Mouse (Mus musculus): ENCODE results near the gene Snx1.
A peak's percentile ranks its signal among the peaks of the same experiment; 100 is the strongest.

Gene Snx1

GRCm38 (mm10) chr9:66127193-66127546, 783 bp upstream of the Snx1 start:
- DNase-seq (ENCODE audit: low spot score) = no peak

- DNase-seq (ENCODE audit: low spot score) = peak; percentile 71
Observed at GRCm38 (mm10) chr9:66125543-66126455, 588 bp downstream of the Snx1 start.

- peak; percentile 96 for DNase-seq (ENCODE audit: low spot score)
Observed at GRCm38 (mm10) chr9:66124681-66125542, 1.5 kb downstream of the Snx1 start.

- DNase-seq (ENCODE audit: low spot score) = peak; percentile 52
Observed at GRCm38 (mm10) chr9:66124111-66124531, 2.3 kb downstream of the Snx1 start.

GRCm38 (mm10) chr9:66123648-66124047, 2.7 kb downstream of the Snx1 start:
- no peak for DNase-seq (ENCODE audit: low spot score)

GRCm38 (mm10) chr9:66121421-66121820, 5.0 kb downstream of the Snx1 start:
- no peak for DNase-seq (ENCODE audit: low spot score)

DNA sequence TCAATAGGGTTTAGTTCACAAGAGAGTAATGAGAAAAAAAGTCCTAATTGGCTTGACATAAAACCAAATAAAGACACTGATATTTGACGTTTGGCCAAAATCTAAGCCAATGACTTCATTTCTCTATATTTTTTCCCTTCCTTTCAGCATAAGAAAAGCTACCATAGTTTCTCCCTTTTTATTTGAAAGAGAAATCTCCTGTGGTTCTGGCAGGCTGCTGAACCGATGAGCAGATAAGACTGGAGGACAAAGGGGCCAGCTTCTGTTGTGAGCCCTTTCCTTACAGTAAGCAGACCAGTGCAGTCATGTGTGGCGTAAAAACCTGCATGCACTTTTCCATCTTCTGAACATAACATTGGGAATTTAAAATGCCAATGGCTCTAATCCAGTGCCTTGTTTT, 5.4 kb downstream of the Snx1 start:
- DNase-seq (ENCODE audit: low spot score) = no peak

DNA sequence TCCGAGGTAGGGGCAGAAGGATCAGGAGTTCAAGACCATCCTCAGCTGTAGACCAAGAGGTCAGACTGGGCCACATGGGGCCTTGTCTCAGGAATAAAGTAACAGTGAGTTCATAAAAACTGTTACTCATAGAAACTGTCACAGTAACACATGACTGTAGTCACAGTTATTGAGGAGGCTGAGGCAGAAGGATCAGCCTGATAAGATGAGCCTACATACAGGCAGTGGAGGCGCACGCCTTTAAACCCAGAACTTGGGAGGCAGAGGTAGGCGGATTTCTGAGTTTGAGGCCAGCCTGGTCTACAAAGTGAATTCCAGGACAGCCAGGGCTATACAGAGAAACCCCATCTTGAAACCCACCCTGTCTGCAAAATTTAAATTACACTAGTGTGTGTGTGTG, 6.3 kb downstream of the Snx1 start:
- no peak for DNase-seq (ENCODE audit: low spot score)

DNA sequence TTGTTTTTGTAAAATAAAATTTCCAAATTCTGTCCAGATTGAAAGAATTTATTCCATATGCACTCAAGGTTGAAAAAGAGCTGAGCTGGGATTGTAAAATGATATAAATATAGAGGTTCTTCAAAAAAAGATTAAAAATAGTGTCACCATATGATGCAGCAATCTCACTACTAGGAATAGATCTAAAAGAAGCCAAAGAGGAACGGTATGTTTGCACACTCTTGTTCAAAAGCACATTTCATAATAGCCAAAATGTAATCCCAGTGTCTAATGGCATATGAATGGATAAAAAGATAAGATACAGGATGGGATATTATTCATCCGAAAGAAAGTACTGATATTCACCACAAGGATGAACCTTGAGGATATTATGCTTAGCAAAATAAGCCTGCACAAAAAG, 6.9 kb downstream of the Snx1 start:
- DNase-seq (ENCODE audit: low spot score) = no peak

GRCm38 (mm10) chr9:66116890-66117289, 9.5 kb downstream of the Snx1 start:
- DNase-seq (ENCODE audit: low spot score) = peak; percentile 88

GRCm38 (mm10) chr9:66114341-66114740, 12.0 kb downstream of the Snx1 start:
- DNase-seq (ENCODE audit: low spot score) = peak; percentile 25

DNA sequence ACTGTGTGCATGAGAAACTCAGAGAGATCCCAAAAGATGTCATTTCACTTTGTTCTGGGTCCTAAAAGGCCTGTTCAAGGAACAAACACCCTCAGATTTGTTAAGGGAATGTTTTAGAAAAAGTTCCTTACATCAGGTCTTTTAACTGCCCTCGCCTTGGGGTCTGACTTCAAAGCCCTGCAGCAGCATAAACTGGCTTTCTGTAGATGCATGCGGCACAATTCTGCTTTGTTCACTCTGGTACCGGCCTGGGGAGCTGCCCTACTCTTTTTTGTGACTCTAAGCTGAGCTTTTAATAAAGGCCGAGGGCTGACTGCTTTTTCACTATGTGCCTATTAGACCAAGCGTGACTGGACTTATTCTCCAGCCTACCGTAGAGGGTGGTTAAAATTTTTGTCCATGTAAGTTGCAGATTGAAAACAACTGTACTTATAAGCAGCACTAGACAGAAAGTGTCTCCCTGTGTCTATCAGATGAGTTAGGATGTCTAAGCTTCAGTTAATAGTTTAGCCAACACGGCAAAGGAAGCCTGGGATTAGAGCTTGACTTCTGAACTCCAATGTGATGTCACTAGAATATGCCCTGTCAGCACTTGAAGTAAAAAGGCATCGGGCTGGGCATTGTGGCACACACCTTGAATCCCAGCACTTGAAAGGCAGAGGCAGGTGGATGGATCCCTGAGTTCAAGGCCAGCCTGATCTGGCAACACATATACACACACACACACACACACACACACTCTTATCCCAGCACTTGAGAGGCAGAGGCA, 15.6 kb downstream of the Snx1 start:
- no peak for DNase-seq (ENCODE audit: low spot score)

- no peak for DNase-seq (ENCODE audit: low spot score)
Observed at GRCm38 (mm10) chr9:66110126-66110525, 16.3 kb downstream of the Snx1 start.

GRCm38 (mm10) chr9:66109574-66109973, 16.8 kb downstream of the Snx1 start:
- no peak for DNase-seq (ENCODE audit: low spot score)

GRCm38 (mm10) chr9:66105168-66105567, 21.2 kb downstream of the Snx1 start:
- no peak for DNase-seq (ENCODE audit: low spot score)

DNA sequence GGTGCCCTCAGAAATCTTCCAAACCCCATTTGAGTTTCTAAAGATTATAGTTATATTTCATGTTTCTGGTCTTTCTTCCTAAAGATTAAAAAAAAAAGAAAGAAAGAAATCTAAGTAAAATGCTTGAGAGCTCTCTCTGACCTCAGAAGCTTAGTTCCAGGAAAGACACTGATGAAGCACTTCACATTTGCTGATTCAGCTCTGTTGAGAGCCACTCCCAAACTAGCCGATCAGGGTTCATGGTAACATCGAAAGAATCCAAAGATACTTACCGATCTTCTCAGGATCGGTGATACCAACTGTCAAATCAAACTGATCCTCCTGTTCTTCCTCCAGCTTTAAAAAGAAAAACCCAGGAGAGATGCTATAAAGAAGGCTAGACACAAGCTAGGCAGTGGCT, 21.8 kb downstream of the Snx1 start:
- DNase-seq (ENCODE audit: low spot score) = no peak

- no peak for DNase-seq (ENCODE audit: low spot score)
Observed at GRCm38 (mm10) chr9:66102668-66103067, 23.7 kb downstream of the Snx1 start.

DNA sequence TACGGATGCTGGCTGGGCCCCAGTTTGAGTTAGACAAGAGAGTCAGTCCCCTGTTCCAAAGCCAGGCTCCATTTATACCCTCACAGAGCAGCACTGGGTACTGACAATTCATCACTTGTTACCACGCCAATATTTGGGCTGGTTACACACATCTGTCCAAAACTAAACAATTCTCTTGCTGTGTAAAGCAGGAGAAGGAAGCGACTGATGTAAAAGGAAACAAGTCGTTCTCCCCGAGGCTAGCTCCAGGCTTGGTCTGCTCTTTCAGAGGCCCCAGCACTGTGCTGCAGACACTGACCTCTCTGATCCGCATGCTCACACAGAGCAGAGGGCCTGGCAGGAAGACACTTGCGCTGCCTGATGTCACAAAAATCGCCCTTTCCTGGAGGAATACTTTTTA, 24.8 kb downstream of the Snx1 start:
- DNase-seq (ENCODE audit: low spot score) = no peak

GRCm38 (mm10) chr9:66092664-66093063, 33.7 kb downstream of the Snx1 start:
- DNase-seq (ENCODE audit: low spot score) = no peak

GRCm38 (mm10) chr9:66091327-66092231, 34.8 kb downstream of the Snx1 start:
- peak; percentile 51 for DNase-seq (ENCODE audit: low spot score)

- DNase-seq (ENCODE audit: low spot score) = peak; percentile 25
Observed at GRCm38 (mm10) chr9:66090593-66091244, 35.7 kb downstream of the Snx1 start.

All from adipocyte (in vitro differentiated cells).